Mouse (Mus musculus): ENCODE data around the gene Il24. TPM values are rescaled to one million over a fixed set of nuclear protein-coding genes. Genes with fewer than 3 reads are reported as not detected.

Gene Il24
- not detected in 2 replicates for polyA plus RNA-seq (2012; rRNA removed)
- polyA plus RNA-seq (2014; fragmentation: Nextera tagmentation; extraction: Ambion mirVana), result not detected in 2 replicates

- no peaks in the 10 kb centered on the region for H3K4me1 ChIP-seq (ENCODE audit: control insufficient read depth, insufficient read depth, low read length)
- no peak within 1 kb of the TSS for H3K4me2 ChIP-seq (replicated peaks; ENCODE audit: low read depth, low read length, severe bottlenecking)
- ATAC-seq (ENCODE audit: low FRiP score, low read depth), result no peak
- H3K27me3 ChIP-seq (ENCODE audit: control insufficient read depth, insufficient read depth, low read length), result no peaks in the 10 kb centered on the region
- no peaks in the 10 kb centered on the region for H3K9me3 ChIP-seq (ENCODE audit: control insufficient read depth, low read length)
- no peak within 1 kb of the TSS for H3K27ac ChIP-seq (replicated peaks; ENCODE audit: low read depth, low read length)
- no peak for TF ChIP-seq POLR2A (IDR thresholded peaks at IDR 0.05; ENCODE audit: borderline replicate concordance, extremely low read depth, insufficient read depth, insufficient read length)
- no peak within 1 kb of the TSS for H3K9ac ChIP-seq (ENCODE audit: low read depth, low read length, severe bottlenecking)
- no peak for DNase-seq (ENCODE audit: low spot score)
- no peaks in the 10 kb centered on the region for H3K36me3 ChIP-seq (ENCODE audit: control insufficient read depth, insufficient read depth, low read length)
- no peak within 1 kb of the TSS for H3K4me3 ChIP-seq (replicated peaks; ENCODE audit: low read length)
Observed at GRCm38 (mm10) chr1:130887354-130887753, at the start of gene Il24. TSS of gene Il24 (minus strand) at chr1:130887454.

- Histone ChIP-seq H3K9ac (ENCODE audit: low read depth, low read length, severe bottlenecking) (no peak overlapping the region), H3K4me1 (ENCODE audit: control insufficient read depth, insufficient read depth, low read length) (no peaks in the 10 kb centered on the region), H3K9me3 (ENCODE audit: control insufficient read depth, low read length) (no peaks in the 10 kb centered on the region), H3K27me3 (ENCODE audit: control insufficient read depth, insufficient read depth, low read length) (no peaks in the 10 kb centered on the region), H3K4me3 (replicated peaks; ENCODE audit: low read length) (no peak overlapping the region), H3K4me2 (replicated peaks; ENCODE audit: low read depth, low read length, severe bottlenecking) (no peak overlapping the region), H3K36me3 (ENCODE audit: control insufficient read depth, insufficient read depth, low read length) (no peaks in the 10 kb centered on the region), H3K27ac (replicated peaks; ENCODE audit: low read depth, low read length) (no peak overlapping the region)
- DNase-seq (ENCODE audit: low spot score), result no peak
- no peak for ATAC-seq (ENCODE audit: low FRiP score, low read depth)
- 16% methylated on average over 6 of the region's 6 CpGs for WGBS
- TF ChIP-seq POLR2A (IDR thresholded peaks at IDR 0.05; ENCODE audit: borderline replicate concordance, extremely low read depth, insufficient read depth, insufficient read length), result no peak
Observed at GRCm38 (mm10) chr1:130936351-130936750, 49.1 kb upstream of the Il24 start.

- H3K4me1 ChIP-seq (ENCODE audit: control insufficient read depth, insufficient read depth, low read length), result no peaks in the 10 kb centered on the region
- no peak overlapping the region for H3K4me2 ChIP-seq (replicated peaks; ENCODE audit: low read depth, low read length, severe bottlenecking)
- DNase-seq (ENCODE audit: low spot score) (no peak), ATAC-seq (ENCODE audit: low FRiP score, low read depth) (no peak)
- no peaks in the 10 kb centered on the region for H3K36me3 ChIP-seq (ENCODE audit: control insufficient read depth, insufficient read depth, low read length)
- no peak for TF ChIP-seq POLR2A (IDR thresholded peaks at IDR 0.05; ENCODE audit: borderline replicate concordance, extremely low read depth, insufficient read depth, insufficient read length)
- H3K27me3 ChIP-seq (ENCODE audit: control insufficient read depth, insufficient read depth, low read length), result no peaks in the 10 kb centered on the region
- H3K9me3 ChIP-seq (ENCODE audit: control insufficient read depth, low read length), result no peaks in the 10 kb centered on the region
- no peak overlapping the region for H3K4me3 ChIP-seq (replicated peaks; ENCODE audit: low read length)
- no peak overlapping the region for H3K27ac ChIP-seq (replicated peaks; ENCODE audit: low read depth, low read length)
- H3K9ac ChIP-seq (ENCODE audit: low read depth, low read length, severe bottlenecking), result no peak overlapping the region
Observed at GRCm38 (mm10) chr1:130926484-130926883, 39.2 kb upstream of the Il24 start.

- H3K9me3 ChIP-seq (ENCODE audit: control insufficient read depth, low read length), result no peaks in the 10 kb centered on the region
- WGBS, result 25% methylated on average over 1 of the region's 1 CpGs
Observed at GRCm38 (mm10) chr1:130918323-130918980, 31.2 kb upstream of the Il24 start.

GRCm38 (mm10) chr1:130911401-130912010, 24.3 kb upstream of the Il24 start, which contains the start of gene Il20:
TSS of gene Il20 (minus strand) at chr1:130911451.
- 86% methylated on average over 12 of the region's 12 CpGs for WGBS
- no peaks in the 10 kb centered on the region for H3K27me3 ChIP-seq (ENCODE audit: control insufficient read depth, insufficient read depth, low read length)
- TF ChIP-seq POLR2A (IDR thresholded peaks at IDR 0.05; ENCODE audit: borderline replicate concordance, extremely low read depth, insufficient read depth, insufficient read length), result no peak
- DNase-seq (ENCODE audit: low spot score), result no peak
- no peak within 1 kb of the TSS for H3K4me2 ChIP-seq (replicated peaks; ENCODE audit: low read depth, low read length, severe bottlenecking)
- H3K4me1 ChIP-seq (ENCODE audit: control insufficient read depth, insufficient read depth, low read length), result no peaks in the 10 kb centered on the region
- no peaks in the 10 kb centered on the region for H3K9me3 ChIP-seq (ENCODE audit: control insufficient read depth, low read length)
- no peaks in the 10 kb centered on the region for H3K36me3 ChIP-seq (ENCODE audit: control insufficient read depth, insufficient read depth, low read length)
- H3K9ac ChIP-seq (ENCODE audit: low read depth, low read length, severe bottlenecking), result no peak within 1 kb of the TSS
- no peak for ATAC-seq (ENCODE audit: low FRiP score, low read depth)
- no peak within 1 kb of the TSS for H3K4me3 ChIP-seq (replicated peaks; ENCODE audit: low read length)
- no peak within 1 kb of the TSS for H3K27ac ChIP-seq (replicated peaks; ENCODE audit: low read depth, low read length)

More at GRCm38 (mm10) chr1:130918323-130918980, 31.2 kb upstream of the Il24 start:
- DNase-seq (ENCODE audit: low spot score) (no peak), ATAC-seq (ENCODE audit: low FRiP score, low read depth) (no peak)
- Histone ChIP-seq H3K27ac (replicated peaks; ENCODE audit: low read depth, low read length) (no peak overlapping the region), H3K4me3 (replicated peaks; ENCODE audit: low read length) (no peak overlapping the region), H3K9ac (ENCODE audit: low read depth, low read length, severe bottlenecking) (no peak overlapping the region), H3K4me1 (ENCODE audit: control insufficient read depth, insufficient read depth, low read length) (no peaks in the 10 kb centered on the region), H3K4me2 (replicated peaks; ENCODE audit: low read depth, low read length, severe bottlenecking) (no peak overlapping the region), H3K27me3 (ENCODE audit: control insufficient read depth, insufficient read depth, low read length) (no peaks in the 10 kb centered on the region), H3K36me3 (ENCODE audit: control insufficient read depth, insufficient read depth, low read length) (no peaks in the 10 kb centered on the region)
- no peak for TF ChIP-seq POLR2A (IDR thresholded peaks at IDR 0.05; ENCODE audit: borderline replicate concordance, extremely low read depth, insufficient read depth, insufficient read length)
